Mouse (Mus musculus): ENCODE measurements around the gene Il1b. TPM values are rescaled to one million over a fixed set of nuclear protein-coding genes. Genes with fewer than 3 reads are reported as not detected.

The Il1b gene
- polyA plus RNA-seq, 1 experiment = not detected

DNA sequence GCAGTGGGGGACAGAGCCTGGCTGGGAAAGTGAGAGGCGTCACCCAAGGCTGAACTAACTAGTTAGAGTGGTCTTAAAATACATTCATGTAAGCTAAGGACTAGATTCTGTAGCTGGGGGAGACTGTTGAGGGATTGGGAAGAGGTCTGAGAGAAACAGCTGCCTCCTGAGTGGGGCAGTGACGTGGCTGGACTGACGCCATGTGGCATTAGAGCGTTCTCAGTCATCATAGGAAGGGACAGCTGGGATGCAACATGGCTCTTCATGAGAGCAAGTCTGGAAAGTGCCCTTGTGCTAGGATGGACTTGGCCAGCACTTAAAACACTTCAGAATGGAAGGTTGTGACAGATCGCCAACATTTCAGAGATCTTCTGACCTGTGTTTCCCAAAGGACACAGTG is 2.1 kb downstream of the Il1b start:
- H3ac ChIP-seq (ENCODE audit: control insufficient read depth, insufficient read length, low read depth) = no peak overlapping the region
- TF ChIP-seq CEBPB (IDR thresholded peaks at IDR 0.05; ENCODE audit: low read depth) (no peak), MYOG (IDR thresholded peaks at IDR 0.05; ENCODE audit: control insufficient read depth, extremely low read depth, insufficient read length) (no peak), MAX (IDR thresholded peaks at IDR 0.05) (no peak), CTCF (IDR thresholded peaks at IDR 0.05; ENCODE audit: control insufficient read depth, insufficient read depth, insufficient read length) (no peak), MYOD1 (IDR thresholded peaks at IDR 0.05; ENCODE audit: control insufficient read depth, insufficient read length, low read depth) (peak; percentile 57), USF1 (IDR thresholded peaks at IDR 0.05; ENCODE audit: low read depth) (no peak)
- H3K36me3 ChIP-seq (ENCODE audit: control insufficient read depth, insufficient read depth) = no peaks in the 10 kb centered on the region
- H3K27me3 ChIP-seq (ENCODE audit: control insufficient read depth, insufficient read depth, insufficient read length) = no peaks in the 10 kb centered on the region
- H3K4me3 ChIP-seq (ENCODE audit: insufficient read depth, poor library complexity, severe bottlenecking) = no peak overlapping the region
- no peaks in the 10 kb centered on the region for H3K79me3 ChIP-seq (ENCODE audit: low read depth)
- H3K79me2 ChIP-seq (ENCODE audit: control insufficient read depth, insufficient read depth) = no peaks in the 10 kb centered on the region

DNA sequence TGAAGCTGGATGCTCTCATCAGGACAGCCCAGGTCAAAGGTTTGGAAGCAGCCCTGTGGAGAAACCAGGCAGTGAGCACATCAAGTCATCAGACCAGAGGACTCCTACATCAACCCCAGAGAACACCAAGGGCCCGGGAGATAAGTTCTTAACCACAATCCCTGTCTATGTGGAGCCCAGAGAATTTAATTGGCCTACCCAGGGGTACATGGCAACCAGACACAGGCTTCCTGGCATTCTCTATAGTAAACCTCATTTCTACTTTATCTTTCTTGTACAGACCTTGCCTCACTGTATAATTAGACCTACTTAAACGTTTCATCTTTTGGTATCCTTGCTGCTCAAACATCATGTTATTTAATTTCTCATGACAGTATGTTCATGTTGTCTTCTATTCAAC is 2.8 kb downstream of the Il1b start:
- Histone ChIP-seq H3K27me3 (ENCODE audit: control insufficient read depth, insufficient read depth, insufficient read length) (no peaks in the 10 kb centered on the region), H3K79me3 (ENCODE audit: low read depth) (no peaks in the 10 kb centered on the region), H3K4me3 (ENCODE audit: insufficient read depth, poor library complexity, severe bottlenecking) (no peak overlapping the region), H3K36me3 (ENCODE audit: control insufficient read depth, insufficient read depth) (no peaks in the 10 kb centered on the region), H3K79me2 (ENCODE audit: control insufficient read depth, insufficient read depth) (no peaks in the 10 kb centered on the region), H3ac (ENCODE audit: control insufficient read depth, insufficient read length, low read depth) (no peak overlapping the region)
- TF ChIP-seq CTCF (IDR thresholded peaks at IDR 0.05; ENCODE audit: control insufficient read depth, insufficient read depth, insufficient read length) (no peak), MYOD1 (IDR thresholded peaks at IDR 0.05; ENCODE audit: control insufficient read depth, insufficient read length, low read depth) (no peak), FOSL1 (IDR thresholded peaks at IDR 0.05; ENCODE audit: insufficient read depth, low read length, poor library complexity, severe bottlenecking) (no peak)

DNA sequence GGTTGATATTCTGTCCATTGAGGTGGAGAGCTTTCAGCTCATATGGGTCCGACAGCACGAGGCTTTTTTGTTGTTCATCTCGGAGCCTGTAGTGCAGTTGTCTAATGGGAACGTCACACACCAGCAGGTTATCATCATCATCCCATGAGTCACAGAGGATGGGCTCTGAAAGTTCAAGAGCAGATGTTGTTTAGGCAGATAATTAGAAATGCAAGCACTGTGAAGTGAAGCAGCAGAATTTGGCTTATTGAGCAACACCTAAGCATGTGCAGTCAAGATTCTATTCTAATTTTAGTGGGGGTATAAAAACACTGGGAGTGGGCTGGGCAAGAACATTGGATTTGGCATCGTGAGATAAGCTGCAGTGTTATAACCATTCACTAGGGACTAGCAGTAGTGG is 3.7 kb downstream of the Il1b start:
- TF ChIP-seq MAX (IDR thresholded peaks at IDR 0.05) = no peak
- peak; percentile 27 for TF ChIP-seq CEBPB (IDR thresholded peaks at IDR 0.05; ENCODE audit: low read depth)
- TF ChIP-seq MYOG (IDR thresholded peaks at IDR 0.05; ENCODE audit: control insufficient read depth, extremely low read depth, insufficient read length) = no peak
- H3K36me3 ChIP-seq (ENCODE audit: control insufficient read depth, insufficient read depth) = no peaks in the 10 kb centered on the region

DNA sequence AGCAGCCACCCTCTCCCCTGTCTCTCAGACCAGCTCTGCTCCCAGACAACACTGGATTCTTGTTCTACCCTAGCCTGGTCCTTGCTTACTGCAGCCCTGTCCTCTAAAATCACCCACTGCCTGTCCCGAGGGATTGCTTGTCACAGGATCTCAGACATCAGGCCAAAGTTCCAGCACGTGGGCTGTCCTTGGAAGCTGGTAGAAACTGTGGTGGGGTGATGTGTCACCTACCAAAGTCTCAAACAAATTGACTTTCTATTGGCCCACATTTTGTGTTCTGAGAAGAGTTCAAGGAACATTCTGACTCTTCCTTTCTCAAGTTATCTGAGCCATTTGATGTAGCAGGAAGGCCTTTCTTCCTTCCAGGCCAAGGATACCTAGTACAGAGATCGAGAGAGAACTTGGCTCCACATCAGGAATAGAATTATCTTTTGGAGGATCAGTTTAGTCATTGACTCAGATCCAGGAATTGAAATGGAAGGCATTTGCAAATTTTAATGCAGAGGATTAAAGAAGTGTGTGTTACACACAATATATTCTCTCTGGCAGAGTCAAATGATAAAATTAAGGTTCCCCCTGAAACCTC is 9.9 kb downstream of the Il1b start:
- no peaks in the 10 kb centered on the region for H3K79me2 ChIP-seq (ENCODE audit: control insufficient read depth, insufficient read depth)
- H3K36me3 ChIP-seq (ENCODE audit: control insufficient read depth, insufficient read depth) = no peaks in the 10 kb centered on the region
- no peak overlapping the region for H3ac ChIP-seq (ENCODE audit: control insufficient read depth, insufficient read length, low read depth)
- no peaks in the 10 kb centered on the region for H3K79me3 ChIP-seq (ENCODE audit: low read depth)
- H3K27me3 ChIP-seq (ENCODE audit: control insufficient read depth, insufficient read depth, insufficient read length) = no peaks in the 10 kb centered on the region
- no peak for TF ChIP-seq CEBPB (IDR thresholded peaks at IDR 0.05; ENCODE audit: low read depth)
- no peak overlapping the region for H3K4me3 ChIP-seq (ENCODE audit: insufficient read depth, poor library complexity, severe bottlenecking)

More for the DNA sequence above, 3.7 kb downstream of the Il1b start:
- Histone ChIP-seq H3ac (ENCODE audit: control insufficient read depth, insufficient read length, low read depth) (no peak overlapping the region), H3K79me3 (ENCODE audit: low read depth) (no peaks in the 10 kb centered on the region), H3K4me3 (ENCODE audit: insufficient read depth, poor library complexity, severe bottlenecking) (no peak overlapping the region), H3K27me3 (ENCODE audit: control insufficient read depth, insufficient read depth, insufficient read length) (no peaks in the 10 kb centered on the region), H3K79me2 (ENCODE audit: control insufficient read depth, insufficient read depth) (no peaks in the 10 kb centered on the region)

DNA sequence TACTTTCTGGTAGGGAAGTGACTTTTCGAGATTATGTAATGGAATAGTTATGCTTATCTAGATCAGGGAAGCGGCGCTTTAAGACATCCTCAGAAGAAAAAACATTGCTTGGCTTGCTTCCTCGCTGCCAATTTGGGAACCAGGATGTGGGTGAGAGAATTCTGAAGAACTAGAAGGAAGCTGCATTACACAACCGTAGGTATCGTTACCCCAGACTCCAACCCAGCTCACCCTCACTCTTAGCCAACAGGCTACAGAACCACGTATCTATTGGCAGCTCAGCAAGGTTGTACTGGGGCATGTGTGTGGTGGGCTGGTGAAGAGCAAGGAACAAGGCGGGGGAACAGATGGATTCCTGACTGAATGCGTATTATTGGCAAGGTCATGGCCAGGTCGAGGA is 10.7 kb downstream of the Il1b start:
- H3ac ChIP-seq (ENCODE audit: control insufficient read depth, insufficient read length, low read depth) = no peak overlapping the region
- no peaks in the 10 kb centered on the region for H3K27me3 ChIP-seq (ENCODE audit: control insufficient read depth, insufficient read depth, insufficient read length)
- no peaks in the 10 kb centered on the region for H3K79me3 ChIP-seq (ENCODE audit: low read depth)
- no peaks in the 10 kb centered on the region for H3K79me2 ChIP-seq (ENCODE audit: control insufficient read depth, insufficient read depth)
- H3K4me3 ChIP-seq (ENCODE audit: insufficient read depth, poor library complexity, severe bottlenecking) = no peak overlapping the region
- no peaks in the 10 kb centered on the region for H3K36me3 ChIP-seq (ENCODE audit: control insufficient read depth, insufficient read depth)
- TF ChIP-seq FOSL1 (IDR thresholded peaks at IDR 0.05; ENCODE audit: insufficient read depth, low read length, poor library complexity, severe bottlenecking) (no peak), MYOG (IDR thresholded peaks at IDR 0.05; ENCODE audit: control insufficient read depth, extremely low read depth, insufficient read length) (no peak), MYOD1 (IDR thresholded peaks at IDR 0.05; ENCODE audit: control insufficient read depth, insufficient read length, low read depth) (no peak), MAX (IDR thresholded peaks at IDR 0.05) (no peak), CEBPB (IDR thresholded peaks at IDR 0.05; ENCODE audit: low read depth) (no peak), USF1 (IDR thresholded peaks at IDR 0.05; ENCODE audit: low read depth) (no peak), CTCF (IDR thresholded peaks at IDR 0.05; ENCODE audit: control insufficient read depth, insufficient read depth, insufficient read length) (no peak)

DNA sequence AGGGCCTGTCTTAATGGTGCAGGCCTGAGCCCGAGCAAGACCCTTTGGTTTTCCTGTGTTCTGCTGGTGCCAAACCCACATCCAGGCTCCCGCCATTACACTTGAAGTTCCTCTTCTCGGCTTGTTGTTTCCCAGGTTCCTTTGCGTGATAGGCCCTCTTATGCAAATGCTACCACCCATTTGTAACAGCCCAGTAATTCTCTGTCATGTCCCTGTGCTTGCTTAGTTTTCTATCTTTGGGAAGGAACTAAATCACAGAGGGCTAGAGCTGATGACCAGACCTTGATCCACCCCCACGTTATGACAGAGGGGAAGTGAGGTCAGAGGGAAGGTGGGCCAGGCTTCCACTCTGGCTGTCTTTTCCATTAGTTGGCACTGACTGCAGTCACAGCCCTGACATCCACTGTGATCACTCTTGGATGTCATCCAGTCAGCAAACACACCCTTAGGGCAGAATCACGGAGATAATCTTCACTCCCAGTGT is 32.8 kb downstream of the Il1b start:
- Histone ChIP-seq H3K27me3 (ENCODE audit: control insufficient read depth, insufficient read depth, insufficient read length) (no peaks in the 10 kb centered on the region), H3K4me3 (ENCODE audit: insufficient read depth, poor library complexity, severe bottlenecking) (no peak overlapping the region), H3ac (ENCODE audit: control insufficient read depth, insufficient read length, low read depth) (no peak overlapping the region), H3K79me2 (ENCODE audit: control insufficient read depth, insufficient read depth) (no peaks in the 10 kb centered on the region), H3K36me3 (ENCODE audit: control insufficient read depth, insufficient read depth) (no peaks in the 10 kb centered on the region), H3K79me3 (ENCODE audit: low read depth) (no peaks in the 10 kb centered on the region)
- no peak for TF ChIP-seq CTCF (IDR thresholded peaks at IDR 0.05; ENCODE audit: control insufficient read depth, insufficient read depth, insufficient read length)
- TF ChIP-seq CEBPB (IDR thresholded peaks at IDR 0.05; ENCODE audit: low read depth) = no peak
- TF ChIP-seq MAX (IDR thresholded peaks at IDR 0.05) = no peak
- no peak for TF ChIP-seq USF1 (IDR thresholded peaks at IDR 0.05; ENCODE audit: low read depth)
- TF ChIP-seq FOSL1 (IDR thresholded peaks at IDR 0.05; ENCODE audit: insufficient read depth, low read length, poor library complexity, severe bottlenecking) = no peak
- TF ChIP-seq MYOG (IDR thresholded peaks at IDR 0.05; ENCODE audit: control insufficient read depth, extremely low read depth, insufficient read length) = no peak
- TF ChIP-seq MYOD1 (IDR thresholded peaks at IDR 0.05; ENCODE audit: control insufficient read depth, insufficient read length, low read depth) = no peak
